17 mouse cellular contexts compared by ENCODE assay signal in genomic region chr16:64347940-64348339, GRCm38 (mm10).
"Had no signal": no experiment of that assay in that cellular context is flagged by ENCODE, and none has a peak within 500 bp of the region (broad histone marks: within the 10 kb centered on the region; RNA-seq: fewer than 3 reads in every experiment).

No protein-coding gene starts in this region.

- H3K27ac ChIP-seq: kidney, embryonic 15.5 days; left cerebral cortex, adult 2 months; limb, embryonic 15.5 days; liver, embryonic 14.5 days; lung, embryonic 15.5 days had no signal

- H3K4me1 ChIP-seq: kidney, embryonic 15.5 days; limb, embryonic 15.5 days had no signal

- H3K4me2 ChIP-seq: kidney, embryonic 15.5 days; limb, embryonic 15.5 days; liver, embryonic 11.5 days; lung, embryonic 15.5 days; midbrain, embryonic 11.5 days had no signal

- H3K4me3 ChIP-seq: kidney, embryonic 15.5 days; left cerebral cortex, adult 2 months; limb, embryonic 15.5 days; lung, embryonic 15.5 days had no signal

- H3K36me3 ChIP-seq: kidney, embryonic 15.5 days; limb, embryonic 15.5 days; lung, embryonic 15.5 days had no signal

- H3K9ac ChIP-seq: kidney, embryonic 15.5 days; limb, embryonic 15.5 days; liver, embryonic 14.5 days; liver, postnatal 0 days; lung, embryonic 15.5 days had no signal

- H3K9me3 ChIP-seq: kidney, embryonic 15.5 days; limb, embryonic 15.5 days; lung, embryonic 15.5 days had no signal

- H3K27me3 ChIP-seq: kidney, embryonic 15.5 days; limb, embryonic 15.5 days; lung, embryonic 15.5 days had no signal

- ATAC-seq: liver, postnatal 0 days had no signal

- DNase-seq: kidney, adult 8-10 months; kidney, postnatal 10 days; kidney, postnatal 36 days; layer of hippocampus, postnatal 36 days; liver, postnatal 0 days; lung, postnatal 10 days; lung, postnatal 36 days; midbrain, embryonic 14.5 days; thymus, adult 18-20 months; thymus, postnatal 36 days had no signal
